Mouse (Mus musculus) kidney, postnatal 14 days (tissue): ENCODE data around the gene Scn4a.

Source experiments
- DNase-seq: peaks from one replicate; pipeline ENCODE4 v3.0.0; 2022; ENCODE audit warnings: mixed read lengths

Gene Scn4a

DNA sequence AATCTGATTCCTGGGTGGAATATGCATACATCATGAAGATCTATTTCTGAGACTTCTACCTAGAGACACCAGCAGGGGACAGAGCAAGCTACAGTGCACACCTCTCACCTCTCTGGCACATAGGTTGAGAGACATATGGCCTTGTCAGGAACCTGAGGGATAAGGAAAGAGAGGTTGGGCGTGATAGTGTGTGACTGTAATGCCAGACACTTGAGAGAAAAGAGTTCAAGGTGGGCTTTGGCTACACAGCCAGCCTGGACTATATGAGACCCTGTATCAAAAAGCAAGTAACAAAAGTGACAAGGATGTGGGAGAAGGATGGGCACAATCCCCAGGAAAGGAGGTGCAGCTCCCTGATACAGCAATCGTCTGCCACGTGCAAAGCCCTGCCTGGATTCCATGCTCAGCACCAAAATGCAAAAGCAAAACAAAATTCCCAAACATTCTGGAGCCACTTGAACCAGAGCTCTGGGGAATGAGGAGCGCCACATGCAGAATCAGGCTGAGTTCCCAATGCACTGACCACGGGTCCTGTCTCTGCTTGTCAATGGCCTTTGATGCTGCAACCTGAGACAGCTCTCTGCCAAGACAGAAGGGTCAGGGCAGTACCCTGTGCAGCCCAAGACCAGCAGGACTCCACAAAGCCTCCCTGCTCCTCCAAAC, 81.8 kb downstream of the Scn4a start:
- DNase-seq = no peak

DNA sequence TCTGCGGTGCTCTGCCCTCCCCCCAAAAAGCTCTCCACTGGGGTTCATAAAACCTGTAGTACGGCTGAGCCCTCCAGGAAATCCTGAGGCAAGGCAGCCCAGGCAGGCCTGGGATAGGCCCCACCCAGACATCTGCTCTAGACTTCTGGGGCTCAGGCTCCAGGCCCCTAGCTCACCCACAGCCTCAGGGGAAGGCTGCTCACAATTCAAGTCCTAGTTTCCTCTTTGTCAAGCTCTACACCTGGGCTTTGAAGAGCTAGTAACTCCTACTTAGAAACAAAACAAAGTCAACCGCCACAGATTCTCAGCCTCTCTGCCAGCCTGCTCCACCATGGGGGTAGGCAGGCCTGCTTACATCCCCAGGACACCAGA, 84.0 kb downstream of the Scn4a start:
- peak; percentile 50 for DNase-seq
